Mouse (Mus musculus) B cell, adult (primary cell): ENCODE results near the gene Kifc1. TPM values are rescaled to one million over a fixed set of nuclear protein-coding genes. Genes with fewer than 3 reads are reported as not detected.

Experiments
- total RNA-seq: library from RNA; stranded (reverse); gene quantifications from 4 replicates; pipeline ENCODE4 v1.2.4, GENCODE M21; 2023; ENCODE audit not compliant: inconsistent age

Kifc1 gene
- 3.7 to 6.1 TPM (median 5.8 TPM) in 4 replicates for total RNA-seq

GRCm38 (mm10) chr17:33890533-33891059 lies at the start of gene Kifc1:
Kifc1 (minus strand) TSS chr17:33890661.

GRCm38 (mm10) chr17:33929371-33930279 lies 39.2 kb upstream of the Kifc1 start, which contains the start of gene Rgl2:
Rgl2 (plus strand) TSS chr17:33929543.

GRCm38 (mm10) chr17:33915671-33916250 lies 25.3 kb upstream of the Kifc1 start, which contains the start of the genes Tapbp and Zbtb22:
Tapbp (plus strand) TSS chr17:33915899.
Zbtb22 (plus strand) TSS chr17:33915904.

GRCm38 (mm10) chr17:33909077-33909868 lies 18.8 kb upstream of the Kifc1 start, which contains the start of gene Daxx:
Daxx (plus strand) TSS chr17:33909414.

GRCm38 (mm10) chr17:33904835-33905234 lies 14.4 kb upstream of the Kifc1 start, which contains the start of gene Platr17:
Platr17 (plus strand) TSS chr17:33905135.

GRCm38 (mm10) chr17:33873537-33873936 lies 16.9 kb downstream of the Kifc1 start, which contains the start of gene Gm7029:
Gm7029 (plus strand) TSS chr17:33873837.

GRCm38 (mm10) chr17:33842966-33843795 lies 47.3 kb downstream of the Kifc1 start, which contains the start of gene Cd320:
Cd320 (plus strand) TSS chr17:33843091.

Other genes starting within 250 kb of the Kifc1 start
- 356 to 376 TPM (median 371 TPM) in 4 replicates for gene Hnrnpm, start 203.8 kb downstream of the Kifc1 start, total RNA-seq
- gene March2, start 172.0 kb downstream of the Kifc1 start, total RNA-seq, result 45.6 to 49.2 TPM (median 46.3 TPM) in 4 replicates
- gene Rab11b, start 130.1 kb downstream of the Kifc1 start, total RNA-seq, result 205 to 231 TPM (median 213 TPM) in 4 replicates
- 0.24 to 1.2 TPM (median 0.64 TPM) in 4 replicates for gene Angptl4, start 108.8 kb downstream of the Kifc1 start, total RNA-seq
- gene Kank3, start 80.1 kb downstream of the Kifc1 start, total RNA-seq, result 1.9 to 3.7 TPM (median 2.4 TPM) in 4 replicates
- 3,373 to 3,666 TPM (median 3,453 TPM) in 4 replicates for gene Rps28, start 66.1 kb downstream of the Kifc1 start, total RNA-seq
- 144 to 160 TPM (median 152 TPM) in 4 replicates for gene Ndufa7, start 66.1 kb downstream of the Kifc1 start, total RNA-seq
- 6.1 to 11.2 TPM (median 7.1 TPM) in 4 replicates for gene Cd320, start 47.6 kb downstream of the Kifc1 start, total RNA-seq
- not detected in 4 replicates for gene Gm7029, start 16.8 kb downstream of the Kifc1 start, total RNA-seq
- gene Platr17, start 14.5 kb upstream of the Kifc1 start, total RNA-seq, result 0.90 to 0.93 TPM in 2 of 4 replicates, not detected in the others
- 43.5 to 64.5 TPM (median 57.8 TPM) in 4 replicates for gene Daxx, start 18.8 kb upstream of the Kifc1 start, total RNA-seq
- gene Tapbp, start 25.2 kb upstream of the Kifc1 start, total RNA-seq, result 459 to 514 TPM (median 471 TPM) in 4 replicates
- gene Zbtb22, start 25.2 kb upstream of the Kifc1 start, total RNA-seq, result 34.8 to 43.8 TPM (median 42.1 TPM) in 4 replicates
- gene Rgl2, start 38.9 kb upstream of the Kifc1 start, total RNA-seq, result 181 to 200 TPM (median 191 TPM) in 4 replicates
- gene Pfdn6, start 49.7 kb upstream of the Kifc1 start, total RNA-seq, result 48.8 to 71.2 TPM (median 65.7 TPM) in 4 replicates
- 37.2 to 41.1 TPM (median 38.8 TPM) in 4 replicates for gene Wdr46, start 50.0 kb upstream of the Kifc1 start, total RNA-seq
- 4.6 to 6.3 TPM (median 6.0 TPM) in 4 replicates for gene B3galt4, start 60.8 kb upstream of the Kifc1 start, total RNA-seq
- gene Vps52, start 65.2 kb upstream of the Kifc1 start, total RNA-seq, result 84.3 to 90.2 TPM (median 84.9 TPM) in 4 replicates
- 1,477 to 1,581 TPM (median 1,522 TPM) in 4 replicates for gene Rps18, start 65.3 kb upstream of the Kifc1 start, total RNA-seq
- 2,828 to 3,180 TPM (median 3,118 TPM) in 4 replicates for gene H2-K1, start 109.7 kb upstream of the Kifc1 start, total RNA-seq
- gene Ring1, start 134.0 kb upstream of the Kifc1 start, total RNA-seq, result 37.0 to 44.6 TPM (median 37.7 TPM) in 4 replicates
- 116 to 159 TPM (median 139 TPM) in 4 replicates for gene H2-Ke6, start 137.4 kb upstream of the Kifc1 start, total RNA-seq
- 76.7 to 88.4 TPM (median 86.4 TPM) in 4 replicates for gene Slc39a7, start 141.0 kb upstream of the Kifc1 start, total RNA-seq
- 108 to 117 TPM (median 111 TPM) in 4 replicates for gene Rxrb, start 141.2 kb upstream of the Kifc1 start, total RNA-seq
- gene Col11a2, start 148.8 kb upstream of the Kifc1 start, total RNA-seq, result 5.6 to 8.4 TPM (median 6.7 TPM) in 4 replicates
- gene H2-Oa, start 201.7 kb upstream of the Kifc1 start, total RNA-seq, result 197 to 229 TPM (median 217 TPM) in 4 replicates
- 618 to 656 TPM (median 649 TPM) in 4 replicates for gene H2-DMa, start 228.9 kb upstream of the Kifc1 start, total RNA-seq
- 428 to 472 TPM (median 457 TPM) in 4 replicates for gene Brd2, start 232.0 kb upstream of the Kifc1 start, total RNA-seq